Mouse (Mus musculus) T-helper 1 cell (primary cell): ENCODE measurements around the gene Hsbp1.

Experiments used
- in situ Hi-C: fragments of 300-600 bp; cut with MboI, MseI; formaldehyde crosslinking; loops from one replicate; pipeline ENCODE4 v1.15.1; 2025; ENCODE audit warnings: high pct_unique_total_duplicates

Gene Hsbp1

DNA sequence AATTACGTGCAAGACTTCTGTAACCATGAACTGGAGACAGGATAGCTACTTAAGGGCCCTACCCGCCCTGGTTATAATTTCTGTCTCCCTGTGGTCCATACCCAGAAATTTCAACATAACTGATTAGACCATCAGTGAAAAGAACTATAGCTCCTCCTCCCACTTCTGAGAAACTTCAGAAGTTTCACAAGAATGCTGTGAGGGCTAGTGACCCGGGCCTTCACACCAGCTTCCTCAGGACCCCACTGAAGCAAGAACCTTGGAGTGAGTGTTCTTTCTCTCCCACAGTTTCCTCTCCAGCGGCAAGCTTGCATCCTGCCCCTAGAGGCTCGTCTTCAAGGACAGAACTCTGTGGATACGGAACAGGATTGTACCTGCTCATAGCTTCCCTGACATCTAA is 41.6 kb downstream of the Hsbp1 start:
- in situ Hi-C loops, result no loop called here

GRCm38 (mm10) chr8:119386988-119387387 is 42.7 kb downstream of the Hsbp1 start:
- in situ Hi-C loops, result no loop called here

DNA sequence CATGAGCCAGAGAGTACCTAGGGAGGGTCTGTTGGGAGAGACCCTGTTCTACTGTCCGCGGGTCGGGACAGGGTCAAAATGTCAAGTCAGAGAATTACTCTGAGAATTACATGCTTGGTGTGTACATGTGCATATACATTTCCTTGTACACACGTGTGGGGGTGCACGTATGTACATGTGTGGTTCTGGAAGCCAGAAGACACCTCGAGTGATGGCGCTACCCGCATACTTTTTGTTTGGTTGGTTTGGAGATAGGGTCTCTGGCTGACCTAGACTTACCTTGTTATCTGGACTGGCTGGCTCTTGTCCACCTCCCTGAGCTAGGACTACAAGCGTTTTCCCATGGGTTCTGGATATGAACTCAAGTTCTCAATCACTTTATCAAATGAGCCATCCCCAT is 49.8 kb downstream of the Hsbp1 start:
- in situ Hi-C loops, result no loop called here

- in situ Hi-C loops, result no loop called here
Measured at GRCm38 (mm10) chr8:119394524-119395026, 50.3 kb downstream of the Hsbp1 start, which contains the start of gene Mlycd. Gene Mlycd, plus strand, starts transcription at chr8:119394878.

DNA sequence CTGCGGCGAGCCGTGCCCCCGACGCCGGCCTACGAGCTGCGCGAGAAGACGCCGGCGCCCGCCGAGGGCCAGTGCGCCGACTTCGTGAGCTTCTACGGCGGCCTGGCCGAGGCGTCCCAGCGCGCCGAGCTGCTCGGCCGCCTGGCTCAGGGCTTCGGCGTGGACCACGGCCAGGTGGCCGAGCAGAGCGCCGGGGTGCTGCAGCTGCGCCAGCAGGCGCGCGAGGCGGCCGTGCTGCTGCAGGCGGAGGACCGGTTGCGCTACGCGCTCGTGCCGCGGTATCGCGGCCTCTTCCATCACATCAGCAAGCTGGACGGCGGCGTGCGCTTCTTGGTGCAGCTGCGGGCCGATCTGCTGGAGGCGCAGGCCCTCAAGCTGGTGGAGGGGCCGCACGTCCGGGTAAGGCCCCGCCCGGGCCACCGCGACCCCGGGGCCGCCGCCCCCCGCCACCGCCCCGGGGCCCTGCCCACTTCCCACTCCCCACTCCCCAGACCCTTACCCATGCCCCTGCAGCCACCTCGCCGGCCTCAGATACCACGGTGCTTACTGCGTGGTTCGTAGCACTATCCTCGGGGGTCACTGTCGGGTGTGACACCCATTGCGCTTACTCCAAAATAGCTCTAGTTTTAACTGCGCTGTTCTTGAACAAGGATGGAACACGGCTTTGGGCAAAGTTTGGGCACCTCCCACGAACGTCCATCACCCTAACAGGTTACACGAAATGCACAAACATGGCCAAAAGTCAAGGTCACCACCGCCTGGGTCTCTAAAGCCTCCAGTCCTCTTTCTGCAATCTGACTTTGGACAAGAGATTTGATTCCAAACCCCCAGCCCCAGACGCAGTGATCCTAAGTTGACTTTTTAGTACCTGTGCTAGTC is 51.0 kb downstream of the Hsbp1 start:
- in situ Hi-C loops, result no loop called here
